Mouse (Mus musculus) hindbrain, postnatal 0 days (tissue): ENCODE measurements around the gene Grid1. TPM values are rescaled to one million over a fixed set of nuclear protein-coding genes. Genes with fewer than 3 reads are reported as not detected.
A peak's percentile ranks its signal among the peaks of the same experiment; 100 is the strongest.

Source experiments
- ATAC-seq: fragments of 200-750 bp; cut with Nextera tagmentation; 2 replicates; pipeline ENCODE4 v1.8.0; 2017; ENCODE audit warnings: mild to moderate bottlenecking, moderate TSS enrichment, moderate library complexity
- DNase-seq: peaks from one replicate; pipeline ENCODE4 v3.0.0-alpha.2; 2015; ENCODE audit warnings: low spot score
- H3K27ac ChIP-seq: fragments of 300-500 bp; sonication (generic); 2 replicates; pipeline ENCODE4 v1.5.1; 2014; ENCODE audit warnings: mild to moderate bottlenecking
- H3K27me3 ChIP-seq: fragments of 300-500 bp; sonication (generic); 2 replicates; pipeline ENCODE4 v1.6.1; 2014; ENCODE audit warnings: low read length, mixed read lengths; ENCODE audit not compliant: insufficient read depth
- H3K36me3 ChIP-seq: fragments of 300-500 bp; sonication (generic); 2 replicates; pipeline ENCODE4 v1.6.1; 2014; ENCODE audit warnings: low read length, mixed read lengths; ENCODE audit not compliant: insufficient read depth
- H3K4me1 ChIP-seq: fragments of 300-500 bp; sonication (generic); 2 replicates; pipeline ENCODE4 v1.6.1; 2014; ENCODE audit warnings: antibody characterized with exemption, low read length, mixed read lengths; ENCODE audit not compliant: insufficient read depth
- H3K4me2 ChIP-seq: fragments of 300-500 bp; sonication (generic); 2 replicates; pipeline ENCODE4 v1.6.1; 2014; ENCODE audit warnings: low read depth, mild to moderate bottlenecking, low read length, moderate library complexity, mixed read lengths
- H3K4me3 ChIP-seq: fragments of 300-500 bp; sonication (generic); 2 replicates; pipeline ENCODE4 v1.5.1; 2014; ENCODE audit warnings: low read length
- H3K9ac ChIP-seq: fragments of 300-500 bp; sonication (generic); replicated peaks from 2 replicates; pipeline ENCODE4 v1.6.1; 2014; ENCODE audit warnings: mild to moderate bottlenecking, low read length, moderate library complexity, mixed read lengths
- H3K9me3 ChIP-seq: fragments of 300-500 bp; sonication (generic); 2 replicates; pipeline ENCODE4 v1.6.1; 2016; ENCODE audit warnings: low read length, mixed read lengths
- CTCF ChIP-seq: IDR thresholded peaks from 2 replicates; pipeline ENCODE4 v1.5.1; 2016; ENCODE audit warnings: antibody characterized with exemption, control low read depth, low read depth
- WGBS: fragments of 180-500 bp; shearing (Covaris S2); extraction: QIAGEN DNeasy Blood & Tissue Kit; methylation state at CpG from one replicate; pipeline ENCODE4 v1.1.7; 2014; 5-methylcytosine and 5-hydroxymethylcytosine counted together
- polyA plus RNA-seq: library from polyadenylated mRNA; unstranded; fragments of >200 nt; fragmentation: Nextera tagmentation; extraction: Ambion mirVana; gene quantifications from 2 replicates; pipeline ENCODE4 v1.2.1, GENCODE M21; 2015
- total RNA-seq: library from RNA; depleted of rRNA; stranded (reverse); fragments of >200 nt; gene quantifications from 2 replicates; pipeline ENCODE4 v1.2.3, GENCODE M21; 2014

Grid1 gene
- total and polyA plus RNA-seq, 2 experiments from 2014 or later, result 8.6 to 33.7 TPM

DNA sequence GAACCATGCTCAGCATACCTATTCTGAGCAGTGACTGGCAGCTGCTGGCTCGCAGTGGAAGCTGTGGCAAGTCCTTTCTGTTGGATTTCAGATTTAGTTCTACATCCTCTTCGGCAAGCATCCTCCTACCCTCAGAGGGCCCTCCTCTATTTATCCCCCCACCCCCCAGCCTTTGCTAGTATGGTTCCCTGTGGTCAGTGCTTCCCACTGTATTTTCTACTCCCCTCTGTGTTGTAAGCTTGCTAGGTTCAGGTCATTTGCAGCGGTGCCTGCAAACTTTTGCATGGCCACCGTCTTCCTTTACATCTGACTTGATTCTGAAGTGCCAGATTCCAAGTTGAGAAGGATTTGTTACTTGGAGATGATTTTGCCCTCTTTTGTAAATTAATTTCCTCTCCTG, 378.5 kb downstream of the Grid1 start:
- Histone ChIP-seq H3K27me3 (no peaks in the 10 kb centered on the region), H3K4me1 (no peaks in the 10 kb centered on the region), H3K9ac (no peak overlapping the region), H3K4me3 (no peak overlapping the region), H3K9me3 (no peaks in the 10 kb centered on the region), H3K4me2 (no peak overlapping the region), H3K36me3 (no peaks in the 10 kb centered on the region), H3K27ac (no peak overlapping the region)
- 56% methylated on average over 4 of the region's 4 CpGs for WGBS
- DNase-seq (no peak), ATAC-seq (no peak)
- TF ChIP-seq CTCF, result no peak

DNA sequence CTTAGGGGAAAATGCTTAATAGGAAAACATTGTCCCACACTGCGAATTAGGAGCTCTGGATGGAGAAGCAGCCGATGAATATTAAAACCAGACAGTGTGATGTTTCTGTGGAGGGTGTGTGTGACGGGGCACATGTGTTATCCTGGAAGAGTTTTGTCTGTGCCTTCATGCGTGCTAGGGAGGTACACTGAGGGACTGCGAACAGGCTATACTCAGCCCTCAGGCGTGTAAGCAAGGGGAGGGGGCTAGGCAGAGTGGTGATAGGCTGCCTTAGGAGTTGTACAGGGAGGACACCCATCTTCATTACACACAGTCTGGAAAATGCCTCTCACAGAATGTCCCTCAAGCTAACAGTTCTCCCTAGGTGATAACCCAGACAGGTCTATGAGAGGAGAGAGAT, 379.0 kb downstream of the Grid1 start:
- 0 out of 2 replicates have a peak, but pooled peaks have one; percentile 49 for ATAC-seq
- no peak overlapping the region for H3K4me2 ChIP-seq
- TF ChIP-seq CTCF, result no peak
- 57% methylated on average over 6 of the region's 6 CpGs for WGBS
- no peak overlapping the region for H3K9ac ChIP-seq
- DNase-seq, result no peak
- no peaks in the 10 kb centered on the region for H3K27me3 ChIP-seq
- no peaks in the 10 kb centered on the region for H3K4me1 ChIP-seq
- H3K36me3 ChIP-seq, result no peaks in the 10 kb centered on the region
- H3K9me3 ChIP-seq, result no peaks in the 10 kb centered on the region
- no peak overlapping the region for H3K4me3 ChIP-seq
- no peak overlapping the region for H3K27ac ChIP-seq

- Histone ChIP-seq H3K4me1 (no peaks in the 10 kb centered on the region), H3K4me2 (no peak overlapping the region), H3K4me3 (no peak overlapping the region), H3K27me3 (no peaks in the 10 kb centered on the region), H3K36me3 (no peaks in the 10 kb centered on the region), H3K9me3 (no peaks in the 10 kb centered on the region), H3K27ac (no peak overlapping the region), H3K9ac (no peak overlapping the region)
- ATAC-seq (no peak), DNase-seq (no peak)
- WGBS, result 78% methylated on average over 6 of the region's 6 CpGs
- TF ChIP-seq CTCF, result no peak
Measured at GRCm38 (mm10) chr14:35209444-35209843, 389.5 kb downstream of the Grid1 start.

DNA sequence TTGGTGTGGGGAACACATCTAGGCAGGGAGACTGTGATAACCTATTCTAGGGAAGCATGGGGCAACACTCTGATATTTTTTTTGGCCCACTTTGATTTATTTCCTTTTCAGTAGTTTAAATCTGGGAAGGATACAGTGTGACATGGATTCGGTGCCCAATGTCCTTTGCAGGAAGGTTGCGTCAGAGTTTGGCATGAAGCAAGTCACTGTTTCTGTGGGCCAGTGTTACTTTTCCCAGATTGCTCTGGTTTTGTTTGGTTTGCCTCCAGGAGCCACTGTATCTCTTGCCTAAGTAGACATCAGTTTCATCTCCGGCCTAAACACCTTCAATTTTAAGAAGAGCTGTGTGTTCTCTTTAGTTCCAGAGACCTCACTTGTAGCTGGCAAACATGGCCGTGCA, 399.1 kb downstream of the Grid1 start:
- no peaks in the 10 kb centered on the region for H3K4me1 ChIP-seq
- DNase-seq, result no peak
- H3K27me3 ChIP-seq, result no peaks in the 10 kb centered on the region

GRCm38 (mm10) chr14:35222196-35222595, 402.3 kb downstream of the Grid1 start:
- Histone ChIP-seq H3K9me3 (no peaks in the 10 kb centered on the region), H3K27ac (no peak overlapping the region), H3K9ac (no peak overlapping the region), H3K4me3 (no peak overlapping the region), H3K4me2 (no peak overlapping the region), H3K27me3 (no peaks in the 10 kb centered on the region), H3K36me3 (no peaks in the 10 kb centered on the region), H3K4me1 (no peaks in the 10 kb centered on the region)
- ATAC-seq, result no peak
- no peak for DNase-seq
- 73% methylated on average over 2 of the region's 2 CpGs for WGBS
- TF ChIP-seq CTCF, result no peak

More for the DNA sequence above, 399.1 kb downstream of the Grid1 start:
- WGBS, result 97% methylated on average over 4 of the region's 4 CpGs
- Histone ChIP-seq H3K4me2 (no peak overlapping the region), H3K9me3 (no peaks in the 10 kb centered on the region), H3K27ac (no peak overlapping the region), H3K36me3 (no peaks in the 10 kb centered on the region), H3K4me3 (no peak overlapping the region), H3K9ac (no peak overlapping the region)
- TF ChIP-seq CTCF, result no peak
- no peak for ATAC-seq

DNA sequence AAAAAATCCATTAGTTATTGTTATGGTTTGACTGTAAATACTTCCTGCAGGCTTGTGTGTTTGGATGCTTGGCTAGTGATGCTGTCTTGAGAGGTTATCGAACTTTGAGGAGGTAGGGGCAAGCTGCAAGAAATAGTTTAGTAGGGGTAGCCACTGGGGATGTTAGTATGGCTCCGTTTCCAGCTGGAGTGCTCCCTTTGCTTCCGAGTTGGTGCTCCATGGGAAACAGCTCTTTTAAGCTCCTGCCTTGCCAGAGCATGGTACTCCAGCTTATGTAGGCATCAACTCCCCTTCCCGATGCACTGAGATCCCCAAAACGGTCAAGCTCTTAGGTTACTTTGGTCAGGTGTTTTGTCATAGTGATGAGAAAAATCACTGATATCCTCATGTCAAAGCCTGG, 407.7 kb downstream of the Grid1 start:
- Histone ChIP-seq H3K27ac (no peak overlapping the region), H3K9ac (no peak overlapping the region), H3K9me3 (no peaks in the 10 kb centered on the region), H3K4me3 (no peak overlapping the region), H3K4me1 (no peaks in the 10 kb centered on the region), H3K27me3 (no peaks in the 10 kb centered on the region), H3K36me3 (no peaks in the 10 kb centered on the region), H3K4me2 (no peak overlapping the region)
- no peak for DNase-seq
- 95% methylated on average over 5 of the region's 5 CpGs for WGBS
- no peak for TF ChIP-seq CTCF
- no peak for ATAC-seq

DNA sequence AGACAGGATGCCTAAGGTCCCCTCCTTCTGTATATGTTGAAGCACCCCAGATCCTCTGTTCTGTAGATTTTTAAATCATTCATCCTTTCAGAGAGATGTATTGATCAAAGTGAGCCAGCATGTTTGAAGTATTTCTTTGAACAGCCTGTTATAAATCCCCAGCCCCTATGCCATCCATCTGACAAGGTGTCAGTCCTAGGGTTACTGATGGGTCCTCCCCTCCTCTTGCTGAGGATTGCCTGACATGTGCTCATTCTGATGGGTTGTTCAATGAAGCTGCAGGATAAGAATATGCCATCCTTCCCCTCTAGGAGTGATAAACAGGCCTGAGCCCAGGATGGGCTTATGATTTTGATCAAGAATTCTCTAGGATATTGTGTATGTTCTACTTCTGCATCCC, 411.5 kb downstream of the Grid1 start:
- Histone ChIP-seq H3K9ac (no peak overlapping the region), H3K9me3 (no peaks in the 10 kb centered on the region), H3K27ac (no peak overlapping the region), H3K4me3 (no peak overlapping the region), H3K27me3 (no peaks in the 10 kb centered on the region), H3K4me2 (no peak overlapping the region), H3K36me3 (no peaks in the 10 kb centered on the region), H3K4me1 (no peaks in the 10 kb centered on the region)
- DNase-seq, result no peak
- ATAC-seq, result no peak
- no peak for TF ChIP-seq CTCF
